Mouse (Mus musculus) 3T3-L1 (cell line): ENCODE data around the gene Gm45713.
"Not testable (repeated sequence)": the region's sequence is repeated elsewhere in the genome, so short reads cannot be mapped to it uniquely, and the experiment has no call there.

ENCODE experiments used
- DNase-seq: peaks from one replicate; pipeline ENCODE4 v3.0.0-alpha.2; 2015; ENCODE audit warnings: low read depth, low spot score

Gene Gm45713

GRCm38 (mm10) chr7:45124224-45125143 is 11.5 kb downstream of the Gm45713 start, which contains the start of gene Rps11:
TSS of gene Rps11 (minus strand) at chr7:45124439.
- DNase-seq = peak; percentile 99

- DNase-seq = peak; percentile 64
Observed at GRCm38 (mm10) chr7:45123186-45123570, 12.9 kb downstream of the Gm45713 start.

GRCm38 (mm10) chr7:45122561-45123185 is 13.4 kb downstream of the Gm45713 start:
- DNase-seq = no peak

GRCm38 (mm10) chr7:45121966-45122365 is 14.1 kb downstream of the Gm45713 start:
- DNase-seq = no peak

GRCm38 (mm10) chr7:45121404-45121803 is 14.6 kb downstream of the Gm45713 start:
- no peak for DNase-seq

- DNase-seq = no peak
Observed at GRCm38 (mm10) chr7:45119780-45120709, 16.0 kb downstream of the Gm45713 start.

GRCm38 (mm10) chr7:45118336-45118735 is 17.7 kb downstream of the Gm45713 start:
- no peak for DNase-seq

GRCm38 (mm10) chr7:45117566-45117965 is 18.5 kb downstream of the Gm45713 start:
- no peak for DNase-seq

- no peak for DNase-seq
Observed at GRCm38 (mm10) chr7:45113476-45113875, 22.6 kb downstream of the Gm45713 start.

GRCm38 (mm10) chr7:45112529-45112928 is 23.5 kb downstream of the Gm45713 start:
- DNase-seq = no peak

GRCm38 (mm10) chr7:45111940-45112339 is 24.1 kb downstream of the Gm45713 start:
- DNase-seq = no peak

GRCm38 (mm10) chr7:45110089-45110488 is 25.9 kb downstream of the Gm45713 start:
- DNase-seq = not testable (repeated sequence)

- no peak for DNase-seq
Observed at GRCm38 (mm10) chr7:45107052-45107645, 28.9 kb downstream of the Gm45713 start.

GRCm38 (mm10) chr7:45106441-45106840 is 29.6 kb downstream of the Gm45713 start:
- DNase-seq = no peak

- DNase-seq = no peak
Observed at GRCm38 (mm10) chr7:45105491-45105890, 30.5 kb downstream of the Gm45713 start.

- DNase-seq = no peak
Observed at GRCm38 (mm10) chr7:45104941-45105340, 31.1 kb downstream of the Gm45713 start.

GRCm38 (mm10) chr7:45103652-45104180 is 32.3 kb downstream of the Gm45713 start, which contains the start of gene Fcgrt:
TSS of gene Fcgrt (minus strand) at chr7:45103851.
- DNase-seq = peak; percentile 99

GRCm38 (mm10) chr7:45102940-45103585 is 33.0 kb downstream of the Gm45713 start:
- DNase-seq = peak; percentile 31

- DNase-seq = no peak
Observed at GRCm38 (mm10) chr7:45102441-45102840, 33.6 kb downstream of the Gm45713 start.

GRCm38 (mm10) chr7:45100046-45100445 is 36.0 kb downstream of the Gm45713 start:
- no peak for DNase-seq
